Mouse (Mus musculus) left cerebral cortex, adult 2 months (tissue): ENCODE measurements around the gene Phf14. TPM values are rescaled to one million over a fixed set of nuclear protein-coding genes. Genes with fewer than 3 reads are reported as not detected.

Experiments
- DNase-seq, 2 experiments: peaks; one replicate each; pipeline ENCODE4 v3.0.0; 2021 to 2022; ENCODE audit warnings: low spot score in 2 of 2, mixed read lengths in 1 of 2; ENCODE audit errors: extremely low spot score in 1 of 2
- H3K27ac ChIP-seq: fragments of 200-600 bp; 2 replicates; pipeline ENCODE4 v1.8.1; 2022
- H3K4me3 ChIP-seq: fragments of 200-600 bp; 2 replicates; pipeline ENCODE4 v1.8.1; 2022
- CTCF ChIP-seq: fragments of 200-600 bp; IDR thresholded peaks from 2 replicates; pipeline ENCODE4 v1.8.1; 2022; ENCODE audit warnings: antibody characterized with exemption, mild to moderate bottlenecking, moderate library complexity
- intact Hi-C: fragments of 180-260 bp; cut with DNase I; formaldehyde crosslinking; loops from one replicate; pipeline ENCODE4 v1.15.1; 2025
- total RNA-seq, 2 experiments: library from RNA; stranded (reverse); gene quantifications; 2 replicates each; pipeline ENCODE4 v1.2.3; 2021

The Phf14 gene
- total RNA-seq, 2 experiments from 2014 or later, result 76.8 to 88.9 TPM

DNA sequence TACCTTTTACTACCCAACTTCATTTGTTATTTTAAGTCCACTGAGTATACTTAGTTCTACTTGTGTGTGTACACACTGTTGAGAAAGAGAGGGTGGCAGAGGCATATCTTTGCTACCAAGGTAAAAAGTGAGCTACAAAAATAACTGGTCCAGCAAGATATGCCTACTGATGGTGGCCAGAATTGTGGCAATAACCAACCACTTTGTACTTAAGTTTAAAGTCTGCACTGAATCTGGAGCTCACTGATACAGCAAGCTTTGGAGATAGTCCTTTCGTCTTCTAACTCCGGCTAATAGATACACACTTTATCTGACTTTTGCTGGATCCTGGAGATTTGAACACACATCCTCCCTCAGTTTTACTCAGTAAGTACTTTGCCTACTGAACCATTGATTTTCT is 115.8 kb downstream of the Phf14 start:
- no peak for TF ChIP-seq CTCF

DNA sequence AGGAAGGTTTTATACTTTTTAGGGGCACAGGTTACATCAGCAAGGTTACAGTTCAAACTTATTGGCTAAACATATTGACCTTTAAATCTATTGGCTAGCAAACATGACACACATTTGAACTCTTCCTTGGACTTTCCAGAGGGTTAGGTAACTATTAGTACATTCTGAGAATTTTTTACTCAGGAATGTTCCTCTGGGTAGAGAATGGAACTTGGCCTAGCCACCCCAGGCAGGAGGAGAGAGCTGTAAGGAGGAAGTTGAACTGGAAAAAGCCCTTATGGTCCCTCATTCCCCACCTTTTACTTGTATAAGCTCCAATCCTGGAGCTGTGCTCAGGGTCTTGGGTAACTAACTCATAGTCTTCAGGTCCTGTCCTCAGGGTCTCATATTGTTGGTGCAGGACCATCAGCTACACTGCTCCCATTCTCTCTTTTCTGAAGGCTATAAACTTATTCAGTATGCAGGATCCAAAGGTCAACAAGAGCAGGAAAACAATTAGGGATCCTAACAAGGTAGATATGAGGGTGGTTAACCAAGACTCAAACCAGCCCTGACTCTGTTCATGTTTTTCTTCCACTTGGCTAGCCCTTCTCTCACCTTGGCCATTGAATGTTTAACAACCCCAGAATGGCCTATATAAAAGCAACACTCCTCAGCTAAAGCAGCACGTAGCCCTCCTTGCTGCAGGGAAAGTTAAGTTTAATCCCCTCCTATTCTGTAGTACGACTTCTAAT is 119.4 kb downstream of the Phf14 start:
- no peak for DNase-seq
- TF ChIP-seq CTCF, result no peak
- no peak overlapping the region for H3K4me3 ChIP-seq
- intact Hi-C loops, result no loop called here
- H3K27ac ChIP-seq, result no peak overlapping the region

More for the DNA sequence above, 115.8 kb downstream of the Phf14 start:
- H3K4me3 ChIP-seq, result no peak overlapping the region
- intact Hi-C loops, result no loop called here
- no peak overlapping the region for H3K27ac ChIP-seq
- no peak for DNase-seq

DNA sequence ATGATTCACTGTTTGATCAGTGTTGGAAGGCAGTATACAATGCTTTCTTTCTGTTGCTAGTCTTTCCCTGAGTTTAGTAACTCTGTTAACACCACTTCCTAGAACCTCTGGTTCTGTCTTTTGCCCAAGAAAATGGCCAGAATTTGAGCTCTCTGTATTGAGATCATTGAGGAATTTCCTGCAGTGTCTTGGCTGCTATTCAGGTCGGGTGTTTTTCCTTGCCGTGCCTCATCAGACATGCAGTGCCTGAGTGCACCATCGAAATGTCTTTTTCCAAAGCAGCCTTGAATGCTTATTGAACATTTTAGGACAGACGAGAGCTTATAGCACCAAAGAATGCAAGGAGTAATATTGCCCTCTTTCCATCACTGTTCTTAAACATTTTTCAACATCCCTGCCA is 127.0 kb downstream of the Phf14 start:
- no peak for TF ChIP-seq CTCF
- no peak for DNase-seq
- intact Hi-C loops, result loop anchor here (5.0 kb wide), 1 partner anchor 93 kb away; no protein-coding TSS in a partner anchor
- Histone ChIP-seq H3K27ac (no peak overlapping the region), H3K4me3 (no peak overlapping the region)

DNA sequence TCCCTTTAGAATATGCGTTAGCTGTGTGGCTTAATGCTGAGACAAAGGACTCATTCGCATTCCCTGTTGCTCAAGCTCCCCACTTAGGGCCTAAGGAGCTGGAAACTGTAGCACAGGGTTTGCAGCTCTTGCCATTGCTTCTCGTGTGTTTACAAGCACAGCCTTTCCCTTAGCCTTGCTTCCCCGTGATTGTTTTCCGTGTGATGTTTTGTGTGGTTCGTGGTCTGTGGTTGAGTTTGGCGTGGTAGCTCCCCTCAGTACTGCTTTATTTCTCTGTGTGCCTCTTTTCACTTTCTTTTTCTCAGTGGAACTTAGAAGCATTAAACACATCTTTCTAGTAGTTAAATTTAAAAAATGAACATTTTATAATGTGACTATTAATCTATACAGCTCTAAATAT is 130.7 kb downstream of the Phf14 start:
- no peak for TF ChIP-seq CTCF
- intact Hi-C loops, result no loop called here
- Histone ChIP-seq H3K27ac (no peak overlapping the region), H3K4me3 (no peak overlapping the region)
- DNase-seq, result no peak

DNA sequence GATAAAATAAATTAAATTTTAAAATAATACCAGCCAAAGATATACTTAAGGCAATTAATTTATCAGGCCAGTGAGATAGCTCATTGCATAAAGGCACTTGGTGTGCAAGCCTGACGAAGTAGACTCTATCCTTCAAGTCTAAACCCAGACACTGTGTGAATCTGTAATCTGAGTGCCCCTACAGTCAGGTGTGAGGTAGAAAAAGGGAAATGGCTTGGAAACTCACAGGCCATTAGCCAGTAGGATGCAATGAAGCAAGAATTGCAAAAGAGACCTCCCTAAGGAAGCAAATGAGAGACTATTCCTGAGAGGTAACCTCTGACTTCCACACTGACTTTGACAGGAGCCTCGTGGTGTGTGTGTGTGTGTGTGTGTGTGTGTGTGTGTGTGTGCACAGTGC is 145.3 kb downstream of the Phf14 start:
- no peak for TF ChIP-seq CTCF
- no peak for DNase-seq
- Histone ChIP-seq H3K4me3 (no peak overlapping the region), H3K27ac (no peak overlapping the region)
- intact Hi-C loops, result no loop called here

DNA sequence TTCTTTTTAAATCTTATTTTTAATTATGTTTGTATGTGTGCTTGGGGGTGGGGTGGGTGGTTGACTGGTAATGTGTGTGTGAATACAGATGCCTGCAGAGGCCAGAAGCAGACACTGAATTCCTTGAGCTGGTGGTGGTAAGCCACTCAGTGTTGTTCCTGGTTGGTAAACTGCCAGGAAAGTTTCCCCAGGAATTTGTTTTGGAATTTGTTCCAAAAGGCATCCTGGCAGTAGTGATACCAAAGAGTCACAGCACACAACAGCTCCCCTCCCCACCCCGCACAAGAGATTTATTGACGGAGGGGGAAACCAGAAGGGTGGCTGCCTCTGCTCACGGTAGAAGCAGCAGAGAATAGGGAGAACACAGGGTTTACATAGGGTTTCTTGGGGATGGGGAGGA is 146.5 kb downstream of the Phf14 start:
- no peak for TF ChIP-seq CTCF
- DNase-seq, result no peak
- intact Hi-C loops, result no loop called here
- Histone ChIP-seq H3K4me3 (no peak overlapping the region), H3K27ac (no peak overlapping the region)

DNA sequence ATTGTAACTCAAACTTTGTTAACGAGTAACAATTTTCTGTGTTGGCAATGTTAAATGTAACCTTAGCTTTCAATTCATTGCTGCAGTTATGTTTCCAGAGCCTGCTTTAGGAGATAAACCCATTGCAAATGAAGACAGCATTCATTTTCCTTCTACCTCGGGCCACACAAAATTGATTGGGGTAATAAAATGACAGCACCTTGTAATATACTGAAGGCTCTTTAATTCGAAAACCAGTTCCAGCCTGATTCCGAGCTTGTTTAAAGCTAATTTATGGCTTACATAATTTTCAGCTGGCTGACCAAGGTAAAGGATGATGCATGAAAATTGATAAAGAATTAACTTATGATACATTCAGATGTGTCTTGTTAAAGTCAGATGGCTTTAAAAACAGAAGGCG is 151.1 kb downstream of the Phf14 start:
- intact Hi-C loops, result no loop called here
- no peak for TF ChIP-seq CTCF
- H3K4me3 ChIP-seq, result no peak overlapping the region
- DNase-seq, result no peak
- H3K27ac ChIP-seq, result no peak overlapping the region

DNA sequence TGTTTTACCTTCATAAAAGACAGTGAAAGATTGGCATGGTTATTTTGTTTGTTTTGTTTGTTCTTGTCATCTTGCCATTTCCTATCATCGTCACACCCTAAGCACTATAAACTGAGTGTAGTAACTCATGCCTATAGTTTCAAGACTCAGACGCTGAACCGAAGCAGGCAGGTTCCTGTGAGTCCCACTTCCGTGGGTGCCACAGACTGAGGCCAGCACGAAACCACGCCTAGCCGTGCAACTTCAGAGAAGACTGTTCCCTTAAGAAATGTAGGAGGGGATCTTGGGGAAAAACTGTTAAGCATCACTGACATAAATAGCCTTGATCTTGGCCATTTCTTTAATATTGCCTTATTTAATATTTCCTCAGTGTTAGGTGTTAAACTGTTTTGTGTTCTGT is 152.4 kb downstream of the Phf14 start:
- TF ChIP-seq CTCF, result no peak
- DNase-seq, result no peak
- no peak overlapping the region for H3K4me3 ChIP-seq
- intact Hi-C loops, result no loop called here
- no peak overlapping the region for H3K27ac ChIP-seq

DNA sequence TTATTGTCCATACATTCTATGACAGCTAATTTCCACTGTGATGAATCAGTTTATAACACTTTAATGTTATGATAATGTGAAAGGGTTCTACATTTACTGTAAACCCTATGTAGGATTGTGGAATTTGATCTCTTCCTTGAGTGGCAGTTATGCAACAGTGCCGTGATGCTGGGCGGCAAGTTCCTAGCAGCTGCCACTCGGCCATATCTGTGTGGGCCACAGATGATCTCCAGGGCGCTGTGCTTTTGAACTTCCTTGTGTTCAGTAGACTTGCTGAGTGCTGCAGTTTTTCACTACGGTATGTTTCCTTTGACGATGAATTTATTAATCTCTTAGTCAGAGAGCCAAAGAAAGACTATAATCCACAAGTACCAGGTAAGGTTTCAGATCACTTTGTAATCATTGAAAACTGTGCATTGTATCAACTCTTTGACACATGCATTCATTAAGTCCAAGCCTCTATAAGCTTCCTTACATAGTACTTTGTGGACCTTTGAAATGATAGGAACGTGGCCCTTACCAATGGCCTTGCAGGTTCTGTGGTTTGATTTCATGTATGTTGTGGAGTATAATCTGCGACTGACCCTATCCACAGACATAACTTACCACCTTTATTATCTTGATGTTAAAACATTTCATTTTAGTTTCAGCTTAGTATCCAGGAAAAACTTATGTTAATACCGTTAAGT is 153.0 kb downstream of the Phf14 start:
- no peak overlapping the region for H3K27ac ChIP-seq
- H3K4me3 ChIP-seq, result no peak overlapping the region
- no peak for TF ChIP-seq CTCF
- no peak for DNase-seq
- intact Hi-C loops, result no loop called here

DNA sequence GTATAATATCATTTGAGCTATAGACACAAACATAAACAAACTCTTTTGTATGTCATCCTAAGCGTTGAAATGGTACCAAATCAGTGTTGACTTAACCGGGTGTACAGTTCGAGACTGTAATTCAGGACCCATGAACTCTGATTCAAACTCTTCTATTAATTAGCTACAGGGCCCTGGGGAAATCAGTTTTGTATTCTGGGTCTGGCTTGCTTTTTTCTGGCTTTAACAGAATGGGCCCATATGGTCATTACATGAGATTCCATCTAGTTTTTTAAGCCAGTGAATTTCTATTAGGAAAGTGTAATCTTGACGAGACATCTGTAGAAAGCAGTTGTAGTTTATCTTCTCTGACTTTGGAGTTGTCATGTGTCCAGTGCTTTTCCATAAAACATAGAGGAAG is 160.3 kb downstream of the Phf14 start:
- Histone ChIP-seq H3K27ac (no peak overlapping the region), H3K4me3 (no peak overlapping the region)
- no peak for DNase-seq
- no peak for TF ChIP-seq CTCF
- intact Hi-C loops, result no loop called here

DNA sequence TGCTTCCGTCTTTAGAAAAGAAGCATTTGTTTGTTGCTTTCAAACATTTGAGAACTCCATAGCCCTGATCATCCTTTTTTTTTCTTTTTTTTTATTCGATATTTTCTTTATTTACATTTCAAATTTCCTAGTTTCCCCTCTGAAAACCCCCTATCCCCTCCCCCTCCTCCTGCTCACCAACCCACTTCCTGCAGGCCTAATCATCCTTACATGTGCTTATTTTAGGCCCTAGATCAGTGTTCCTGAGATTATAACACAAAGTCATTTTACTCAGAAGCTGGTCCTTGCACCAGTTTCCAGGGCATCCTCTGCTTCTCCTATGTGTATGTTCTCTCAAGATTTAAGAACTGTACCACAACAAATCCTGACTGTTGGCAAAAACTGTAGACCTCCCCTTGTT is 161.7 kb downstream of the Phf14 start:
- DNase-seq, result no peak
- intact Hi-C loops, result no loop called here
- no peak overlapping the region for H3K4me3 ChIP-seq
- TF ChIP-seq CTCF, result no peak
- H3K27ac ChIP-seq, result no peak overlapping the region

DNA sequence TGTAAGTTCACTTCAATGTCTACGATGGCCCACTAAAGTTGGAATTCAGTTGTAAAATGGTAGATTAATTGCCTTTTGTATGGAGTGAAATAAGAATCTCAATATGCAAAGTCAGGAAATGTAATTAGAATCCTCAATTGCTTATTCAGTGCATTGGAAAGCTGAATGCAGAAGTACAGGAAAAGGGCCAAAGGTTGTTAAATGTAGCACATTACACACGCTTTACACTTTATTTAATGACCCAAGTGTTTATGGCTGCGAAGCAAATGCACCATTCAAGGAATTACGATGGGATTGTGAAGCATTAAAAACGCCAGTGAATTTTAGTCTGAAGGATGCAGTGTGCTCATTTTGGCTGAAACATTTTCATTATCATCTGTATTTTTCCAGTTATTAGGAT is 167.0 kb downstream of the Phf14 start:
- no peak overlapping the region for H3K4me3 ChIP-seq
- intact Hi-C loops, result no loop called here
- TF ChIP-seq CTCF, result no peak
- H3K27ac ChIP-seq, result no peak overlapping the region
- DNase-seq, result no peak

DNA sequence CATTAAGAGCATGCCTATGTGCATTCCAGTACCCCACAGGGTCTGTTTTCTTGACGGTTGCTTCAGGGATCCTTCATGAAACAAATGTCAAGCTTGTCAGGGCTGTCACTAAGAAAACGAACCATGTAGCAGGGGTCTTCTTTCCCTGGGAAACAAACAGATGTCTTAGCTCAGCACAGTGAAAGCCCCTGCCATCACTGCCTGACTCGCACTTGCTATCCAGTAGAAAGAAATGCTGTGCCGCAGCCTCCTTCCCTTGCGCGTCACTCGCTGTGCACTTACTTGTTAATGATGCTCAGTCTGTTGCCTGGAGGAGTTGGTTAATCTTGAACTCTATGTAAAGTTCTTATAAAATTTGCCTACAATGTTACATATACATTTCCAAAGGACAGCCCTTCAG is 169.7 kb downstream of the Phf14 start:
- intact Hi-C loops, result no loop called here
- DNase-seq, result no peak
- no peak for TF ChIP-seq CTCF
- H3K27ac ChIP-seq, result no peak overlapping the region
- H3K4me3 ChIP-seq, result no peak overlapping the region
